Mouse (Mus musculus): Measurements from ENCODE around the gene Dpp10. TPM values are rescaled to one million over a fixed set of nuclear protein-coding genes. Genes with fewer than 3 reads are reported as not detected.

Dpp10 gene
- polyA plus RNA-seq (2012; rRNA removed) = 0.10 and 0.20 TPM in 2 replicates

- DNase-seq (ENCODE audit: low read depth, low spot score) = no peak
- WGBS = 2% methylated on average over 36 of the region's 38 CpGs
Observed at GRCm38 (mm10) chr1:124044925-124045640, at the start of gene Dpp10. Dpp10 (minus strand) TSS chr1:124045559.

- 89% methylated on average over 1 of the region's 1 CpGs for WGBS
- no peak for DNase-seq (ENCODE audit: low read depth, low spot score)
Observed at GRCm38 (mm10) chr1:124048544-124048943, 3.2 kb upstream of the Dpp10 start.

- WGBS = 2% methylated on average over 43 of the region's 44 CpGs
- DNase-seq (ENCODE audit: low read depth, low spot score) = no peak
Observed at GRCm38 (mm10) chr1:124045761-124046300, 472 bp upstream of the Dpp10 start.

GRCm38 (mm10) chr1:124044161-124044560, 1.2 kb downstream of the Dpp10 start:
- no peak for DNase-seq (ENCODE audit: low read depth, low spot score)
- 21% methylated on average over 12 of the region's 12 CpGs for WGBS

GRCm38 (mm10) chr1:124043421-124043820, 1.9 kb downstream of the Dpp10 start:
- WGBS = 57% methylated on average over 6 of the region's 6 CpGs
- no peak for DNase-seq (ENCODE audit: low read depth, low spot score)

- WGBS = 3% methylated on average over 3 of the region's 3 CpGs
- DNase-seq (ENCODE audit: low read depth, low spot score) = no peak
Observed at GRCm38 (mm10) chr1:124041559-124041958, 3.8 kb downstream of the Dpp10 start.

GRCm38 (mm10) chr1:124035306-124035990, 9.9 kb downstream of the Dpp10 start:
- DNase-seq (ENCODE audit: low read depth, low spot score) = no peak
- WGBS = 44% methylated on average over 4 of the region's 4 CpGs

- WGBS = 63% methylated on average over 6 of the region's 6 CpGs
- no peak for DNase-seq (ENCODE audit: low read depth, low spot score)
Observed at GRCm38 (mm10) chr1:124032677-124033076, 12.7 kb downstream of the Dpp10 start.

- WGBS = 79% methylated on average over 2 of the region's 2 CpGs
- no peak for DNase-seq (ENCODE audit: low read depth, low spot score)
Observed at GRCm38 (mm10) chr1:124031968-124032367, 13.4 kb downstream of the Dpp10 start.

- no peak for DNase-seq (ENCODE audit: low read depth, low spot score)
- 41% methylated on average over 6 of the region's 6 CpGs for WGBS
Observed at GRCm38 (mm10) chr1:124002797-124003196, 42.6 kb downstream of the Dpp10 start.

GRCm38 (mm10) chr1:123995780-123996179, 49.6 kb downstream of the Dpp10 start:
- no peak for DNase-seq (ENCODE audit: low read depth, low spot score)
- 82% methylated on average over 3 of the region's 3 CpGs for WGBS

- DNase-seq (ENCODE audit: low read depth, low spot score) = no peak
- WGBS = 57% methylated on average over 2 of the region's 2 CpGs
Observed at GRCm38 (mm10) chr1:123985324-123986024, 59.9 kb downstream of the Dpp10 start.

GRCm38 (mm10) chr1:123978597-123978996, 66.8 kb downstream of the Dpp10 start:
- 33% methylated on average over 1 of the region's 1 CpGs for WGBS
- no peak for DNase-seq (ENCODE audit: low read depth, low spot score)

GRCm38 (mm10) chr1:123974621-123975020, 70.7 kb downstream of the Dpp10 start:
- 22% methylated on average over 3 of the region's 3 CpGs for WGBS
- no peak for DNase-seq (ENCODE audit: low read depth, low spot score)

GRCm38 (mm10) chr1:123946149-123946548, 99.2 kb downstream of the Dpp10 start:
- 60% methylated on average over 4 of the region's 4 CpGs for WGBS

GRCm38 (mm10) chr1:123940826-123941225, 104.5 kb downstream of the Dpp10 start:
- 98% methylated on average over 1 of the region's 1 CpGs for WGBS
- DNase-seq (ENCODE audit: low read depth, low spot score) = no peak

More at GRCm38 (mm10) chr1:123946149-123946548, 99.2 kb downstream of the Dpp10 start:
- DNase-seq (ENCODE audit: low read depth, low spot score) = no peak

- no peak for DNase-seq (ENCODE audit: low read depth, low spot score)
- 54% methylated on average over 7 of the region's 7 CpGs for WGBS
Observed at GRCm38 (mm10) chr1:123933812-123934727, 111.3 kb downstream of the Dpp10 start.

GRCm38 (mm10) chr1:123928003-123928370, 117.4 kb downstream of the Dpp10 start:
- WGBS = 59% methylated on average over 3 of the region's 3 CpGs
- DNase-seq (ENCODE audit: low read depth, low spot score) = no peak

GRCm38 (mm10) chr1:123927278-123928002, 117.9 kb downstream of the Dpp10 start:
- DNase-seq (ENCODE audit: low read depth, low spot score) = no peak

All from large intestine, adult 2 months (tissue).